Mouse (Mus musculus): ENCODE data around the gene Tmcc1. TPM values are rescaled to one million over a fixed set of nuclear protein-coding genes. Genes with fewer than 3 reads are reported as not detected.

Gene Tmcc1
- total and polyA plus RNA-seq, 3 experiments, result 9.1 to 30.6 TPM; not detected in 1

DNA sequence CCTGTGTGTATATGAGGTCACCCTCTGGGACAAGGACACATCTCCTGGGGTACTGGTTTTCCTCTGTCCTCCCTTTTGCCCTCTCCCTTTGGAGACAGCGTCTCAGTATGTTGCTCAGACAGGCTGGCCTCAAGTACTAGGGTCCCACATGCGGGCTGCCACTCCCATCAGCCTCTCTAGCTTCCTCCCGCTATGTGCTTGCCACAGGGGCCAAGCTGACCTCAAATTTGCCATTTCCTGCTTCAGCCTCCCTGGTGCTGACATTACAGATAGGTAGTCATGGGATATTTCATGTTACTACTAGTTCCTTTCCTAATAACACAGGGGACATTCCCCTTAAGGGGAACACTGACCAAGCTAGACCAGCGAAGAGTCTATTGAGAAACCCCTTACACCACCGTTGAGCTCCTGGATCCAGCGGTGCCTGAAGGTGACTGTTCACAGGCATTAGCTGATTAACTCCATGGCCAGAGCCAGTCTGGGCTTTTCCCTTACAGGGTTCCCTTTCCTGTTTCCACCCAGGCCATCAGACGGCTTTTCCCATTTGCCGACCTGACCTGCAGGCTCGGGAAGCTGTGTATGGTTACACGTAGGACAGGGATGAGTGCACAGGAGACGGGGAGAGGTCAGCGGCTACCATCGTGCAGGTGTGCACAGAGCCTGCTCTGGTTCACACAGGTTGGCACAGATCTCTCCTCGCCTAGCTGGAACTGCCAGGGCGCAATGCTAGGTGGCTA is 220.0 kb downstream of the Tmcc1 start:
- no peak overlapping the region for H3K4me3 ChIP-seq (ENCODE audit: control insufficient read depth in 1 of 2, insufficient read depth in 1 of 2, low read depth in 2 of 2, low read length in 2 of 2)
- no peak overlapping the region for H3K9ac ChIP-seq (ENCODE audit: control insufficient read depth, low read depth, low read length, poor library complexity, severe bottlenecking)
- no peak overlapping the region for H3K27ac ChIP-seq (ENCODE audit: control insufficient read depth, low read depth, low read length)
- no peaks in the 10 kb centered on the region for H3K4me1 ChIP-seq (ENCODE audit: control insufficient read depth in 1 of 2, insufficient read depth in 2 of 2, low read length in 2 of 2)
- no peak for TF ChIP-seq TAL1 (IDR thresholded peaks at IDR 0.05; ENCODE audit: low read length)
- TF ChIP-seq ETS1 (IDR thresholded peaks at IDR 0.05; ENCODE audit: low read depth, low read length), result no peak
- no peak for TF ChIP-seq NRF1 (IDR thresholded peaks at IDR 0.05; ENCODE audit: insufficient read depth, low read depth, low read length, poor library complexity, severe bottlenecking)
- no peak for TF ChIP-seq USF2 (IDR thresholded peaks at IDR 0.05; ENCODE audit: borderline replicate concordance in 1 of 2, insufficient read depth in 1 of 2, low read depth in 1 of 2, low read length in 2 of 2)
- TF ChIP-seq ELF1 (IDR thresholded peaks at IDR 0.05; ENCODE audit: low read depth, low read length), result no peak
- TF ChIP-seq POLR2AphosphoS2 (IDR thresholded peaks at IDR 0.05; ENCODE audit: low read length), result no peak
- H3K79me2 ChIP-seq (ENCODE audit: control insufficient read depth, insufficient read depth, low read length, poor library complexity), result no peaks in the 10 kb centered on the region
- no peaks in the 10 kb centered on the region for H3K36me3 ChIP-seq (ENCODE audit: control insufficient read depth in 1 of 2, insufficient read depth in 2 of 2, low read length in 2 of 2)
- H3K27me3 ChIP-seq (ENCODE audit: control insufficient read depth in 1 of 2, insufficient read depth in 2 of 2, low read length in 2 of 2), result no peaks in the 10 kb centered on the region
- no peak for DNase-seq (ENCODE audit: low read depth, low spot score)
- no peaks in the 10 kb centered on the region for H3K9me3 ChIP-seq (replicated peaks; ENCODE audit: insufficient read depth, low read length)

- Histone ChIP-seq H3K4me1 (ENCODE audit: control insufficient read depth in 1 of 2, insufficient read depth in 2 of 2, low read length in 2 of 2) (no peaks in the 10 kb centered on the region), H3K4me3 (ENCODE audit: control insufficient read depth in 1 of 2, insufficient read depth in 1 of 2, low read depth in 2 of 2, low read length in 2 of 2) (no peak overlapping the region), H3K9ac (ENCODE audit: control insufficient read depth, low read depth, low read length, poor library complexity, severe bottlenecking) (no peak overlapping the region), H3K79me2 (ENCODE audit: control insufficient read depth, insufficient read depth, low read length, poor library complexity) (no peaks in the 10 kb centered on the region), H3K27me3 (ENCODE audit: control insufficient read depth in 1 of 2, insufficient read depth in 2 of 2, low read length in 2 of 2) (no peaks in the 10 kb centered on the region), H3K36me3 (ENCODE audit: control insufficient read depth in 1 of 2, insufficient read depth in 2 of 2, low read length in 2 of 2) (no peaks in the 10 kb centered on the region), H3K27ac (ENCODE audit: control insufficient read depth, low read depth, low read length) (no peak overlapping the region), H3K9me3 (replicated peaks; ENCODE audit: insufficient read depth, low read length) (no peaks in the 10 kb centered on the region)
- no peak for DNase-seq (ENCODE audit: low read depth, low spot score)
- TF ChIP-seq MYC (IDR thresholded peaks at IDR 0.05; ENCODE audit: low read depth, low read length) (no peak), POLR2A (IDR thresholded peaks at IDR 0.05; ENCODE audit: control insufficient read depth in 1 of 2, insufficient read depth in 1 of 2, low read depth in 1 of 2, low read length in 2 of 2, poor library complexity in 1 of 2) (no peak), CTCF (IDR thresholded peaks at IDR 0.05 in 2 of 3, conservative IDR thresholded peaks at IDR 0.05 in 1 of 3; ENCODE audit: control insufficient read depth in 1 of 3, insufficient read depth in 1 of 3, low read depth in 2 of 3, low read length in 3 of 3, poor library complexity in 1 of 3, severe bottlenecking in 1 of 3) (no peak), KAT2A (conservative IDR thresholded peaks at IDR 0.05; ENCODE audit: low read depth, low read length) (no peak), EP300 (IDR thresholded peaks at IDR 0.05; ENCODE audit: low read depth in 1 of 2, low read length in 2 of 2) (no peak), NELFE (IDR thresholded peaks at IDR 0.05; ENCODE audit: low read depth, low read length) (no peak), E2F4 (IDR thresholded peaks at IDR 0.05; ENCODE audit: borderline replicate concordance, low read depth, low read length) (no peak), UBTF (IDR thresholded peaks at IDR 0.05; ENCODE audit: borderline replicate concordance, insufficient read depth, low read depth, low read length) (no peak), GATA1 (IDR thresholded peaks at IDR 0.05; ENCODE audit: low read depth, low read length) (no peak)
Observed at GRCm38 (mm10) chr6:115972083-115972764, 221.1 kb downstream of the Tmcc1 start.

All from MEL (cell line).